Mouse (Mus musculus) E14TG2a.4 (cell line): ENCODE data around the gene Ciz1.

Source experiments
- CTCF ChIP-seq: conservative IDR thresholded peaks from 2 replicates; pipeline ENCODE4 v1.5.1; 2014; ENCODE audit warnings: low read length
- NANOG ChIP-seq: IDR thresholded peaks from 2 replicates; pipeline ENCODE4 v1.6.1; 2014; ENCODE audit warnings: borderline replicate concordance, low read length, mixed read lengths
- POU5F1 ChIP-seq: IDR thresholded peaks from 2 replicates; pipeline ENCODE4 v1.6.1; 2014; ENCODE audit warnings: low read length, borderline replicate concordance

GRCm38 (mm10) chr2:32387706-32388490, 35.8 kb downstream of the Ciz1 start, which contains the start of gene Lcn2:
- TF ChIP-seq CTCF (no peak), POU5F1 (no peak), NANOG (no peak)
